Mouse (Mus musculus) megakaryocyte-erythroid progenitor cell, adult 5-6 weeks (primary cell): Measurements from ENCODE around the gene Rbm44. TPM values are rescaled to one million over a fixed set of nuclear protein-coding genes. Genes with fewer than 3 reads are reported as not detected.

Source experiments
- ATAC-seq: replicated peaks from 2 replicates; pipeline ENCODE4 v1.8.0; 2016; ENCODE audit warnings: mild to moderate bottlenecking, inconsistent platforms; ENCODE audit not compliant: severe bottlenecking, poor library complexity, low FRiP score, low TSS enrichment
- total RNA-seq, 2 experiments: library from RNA; stranded (forward) in 1 of 2; stranded (reverse) in 1 of 2; fragments of 200-1000, 215-1000 nt in 1 of 2; fragments of >200 nt in 1 of 2; fragmentation: Nextera tagmentation in 1 of 2; gene quantifications; 2 replicates each; pipeline ENCODE4 v1.2.3; 2014 to 2017

Gene Rbm44
- total RNA-seq (2014; fragmentation: Nextera tagmentation) (3.8 and 9.0 TPM in 2 replicates), total RNA-seq (2017) (5.6 and 11.7 TPM in 2 replicates)

DNA sequence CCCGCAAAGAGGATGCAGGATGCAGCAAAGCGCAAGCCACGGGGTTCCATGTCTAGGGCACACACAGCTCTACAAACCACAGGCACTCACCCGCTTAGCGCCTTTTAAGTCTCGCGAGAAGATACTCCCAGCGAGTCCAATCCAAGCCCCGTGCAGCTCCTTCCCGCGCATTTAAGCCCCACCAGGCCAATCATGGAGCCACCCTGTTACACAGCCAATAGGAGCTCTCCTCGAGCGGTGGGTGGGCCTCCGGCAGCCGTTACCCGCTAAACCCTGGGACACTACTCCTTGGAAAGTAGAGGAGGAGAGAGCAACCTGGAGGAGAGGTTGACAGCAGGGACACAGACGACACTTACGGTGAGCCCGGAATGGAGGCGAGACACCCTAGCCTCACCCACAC lies at the start of gene Rbm44:
Gene Rbm44, plus strand, starts transcription at position 277 of the 400 bp plus-strand sequence.
- peak; percentile 59; the same call in 1 of the 2 replicates for ATAC-seq

- ATAC-seq = no peak
These were observed 49.6 kb upstream of the Rbm44 start for GRCm38 (mm10) chr1:91095258-91095657.

DNA sequence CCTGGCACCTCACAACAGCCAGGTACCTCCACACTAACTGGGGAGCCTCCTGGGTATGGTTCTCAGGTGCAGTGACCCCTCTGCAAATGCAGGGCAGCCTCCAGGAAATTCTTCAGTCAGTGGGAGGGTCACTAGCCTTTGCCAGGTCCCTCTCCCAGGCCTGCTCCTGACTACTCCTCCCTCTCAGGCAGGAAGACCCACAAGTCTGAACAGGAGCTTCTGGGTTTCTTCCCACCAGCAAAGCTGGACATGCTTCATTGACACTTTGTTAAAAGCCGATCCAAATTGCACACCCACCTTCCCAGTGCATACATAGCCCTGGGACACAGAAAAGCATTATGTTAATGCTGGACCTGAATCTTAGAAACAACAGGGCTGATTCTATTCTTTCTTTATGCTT lies 49.0 kb upstream of the Rbm44 start:
- no peak for ATAC-seq

DNA sequence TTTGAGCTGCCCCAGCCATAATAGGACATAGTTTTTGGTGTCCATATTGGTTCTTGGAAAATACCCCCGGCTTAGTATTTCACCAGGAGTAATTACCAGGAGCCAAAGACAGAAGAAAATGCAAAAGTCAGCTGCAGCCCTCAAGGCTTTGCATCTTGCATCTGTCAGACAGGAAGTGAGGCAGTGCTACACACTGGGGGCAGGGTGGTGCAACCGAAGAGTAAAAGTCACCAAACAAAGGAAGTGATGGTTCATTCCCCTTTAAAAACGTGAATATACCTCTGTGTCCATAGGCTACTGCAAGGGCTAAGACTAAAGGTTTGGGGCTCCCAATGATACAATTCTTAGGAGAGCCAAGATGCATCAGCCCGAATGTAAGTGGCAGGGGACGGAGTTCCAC lies 48.4 kb upstream of the Rbm44 start:
- no peak for ATAC-seq

- ATAC-seq = no peak
These were observed 47.5 kb upstream of the Rbm44 start for GRCm38 (mm10) chr1:91097283-91097834.

- ATAC-seq = peak; percentile 65
These were observed 46.0 kb upstream of the Rbm44 start for GRCm38 (mm10) chr1:91098887-91099286.

- no peak for ATAC-seq
These were observed 43.0 kb upstream of the Rbm44 start for GRCm38 (mm10) chr1:91101709-91102440.

- ATAC-seq = no peak
These were observed 41.4 kb upstream of the Rbm44 start for GRCm38 (mm10) chr1:91103366-91103983.

DNA sequence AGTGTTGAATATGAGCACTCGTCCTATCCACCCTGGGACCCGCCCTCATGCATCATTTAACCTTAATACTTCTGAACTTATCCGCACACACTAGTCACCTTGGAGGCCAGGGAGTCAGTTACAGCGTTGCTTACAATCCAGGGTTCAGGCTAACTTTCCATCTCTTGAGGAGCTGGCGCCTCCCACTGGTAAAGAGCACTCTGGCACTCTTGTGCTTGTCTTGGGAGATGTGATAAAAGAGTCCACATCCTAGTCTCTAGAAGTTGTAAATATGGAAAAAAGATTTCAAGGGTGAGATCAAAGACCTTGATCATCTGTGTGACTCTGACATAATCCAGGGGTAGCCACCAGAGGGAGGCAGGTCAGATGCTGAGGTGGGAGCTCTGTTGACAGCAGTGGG lies 37.3 kb upstream of the Rbm44 start:
- no peak for ATAC-seq

DNA sequence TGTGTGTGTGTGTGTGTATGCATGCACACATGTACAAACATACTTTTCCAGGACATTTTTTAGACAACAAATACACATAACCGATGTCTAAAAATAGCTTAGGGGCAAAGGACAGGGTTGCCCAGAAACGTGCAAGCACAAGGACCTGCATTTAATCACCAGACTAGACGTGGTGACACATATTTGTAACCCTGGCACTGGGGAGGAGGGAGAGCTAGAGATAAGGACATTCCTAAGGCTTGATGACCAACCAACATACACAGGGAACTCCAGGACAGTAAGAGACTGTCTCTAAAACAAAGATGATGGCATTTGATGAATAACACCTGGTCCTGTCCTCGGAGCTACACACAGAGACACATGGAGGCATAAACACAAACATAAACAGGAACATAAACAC lies 35.6 kb upstream of the Rbm44 start:
- ATAC-seq = no peak

DNA sequence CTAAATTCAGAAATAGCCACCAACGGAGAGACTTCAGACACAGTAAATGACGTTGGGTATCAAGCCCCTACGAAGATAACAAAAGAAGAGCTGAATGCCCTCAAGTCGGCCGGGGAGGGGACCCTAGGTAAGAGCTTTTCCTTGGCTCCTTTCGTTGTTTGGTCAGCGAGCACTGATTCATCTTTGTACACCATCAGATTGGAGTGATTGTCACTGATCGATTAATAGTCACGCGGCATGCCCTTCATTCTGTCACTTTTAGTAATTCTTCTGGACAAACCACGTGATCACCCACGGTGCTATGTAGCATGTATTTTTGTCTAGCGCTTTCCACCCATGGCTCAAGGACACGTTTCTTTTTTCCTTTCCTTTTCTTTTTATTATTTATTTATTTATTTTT lies 32.7 kb upstream of the Rbm44 start:
- no peak for ATAC-seq

GRCm38 (mm10) chr1:91112606-91113005 lies 32.3 kb upstream of the Rbm44 start:
- ATAC-seq = no peak

- ATAC-seq = no peak
These were observed 22.8 kb upstream of the Rbm44 start for GRCm38 (mm10) chr1:91122121-91122520.

DNA sequence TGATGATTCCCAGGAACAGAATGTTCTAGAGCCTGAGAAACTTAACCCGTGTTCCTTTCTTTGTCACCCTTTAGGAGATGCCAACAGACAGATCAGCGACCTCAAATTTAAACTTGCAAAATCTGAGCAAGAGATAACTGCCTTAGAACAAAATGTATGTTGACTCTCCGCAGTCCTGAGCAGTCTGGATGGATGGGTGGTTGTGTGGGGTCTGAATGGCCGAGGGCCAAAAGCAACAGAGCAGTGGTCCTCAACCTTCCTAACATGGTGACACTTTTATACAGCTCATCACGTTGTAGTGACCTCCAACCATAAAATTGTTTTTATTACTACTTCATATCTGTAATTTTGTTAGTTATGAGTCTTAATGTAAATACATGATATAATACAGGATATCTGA lies 21.9 kb upstream of the Rbm44 start:
- ATAC-seq = no peak

- peak; percentile 75 for ATAC-seq
These were observed 21.4 kb upstream of the Rbm44 start for GRCm38 (mm10) chr1:91123466-91123865.

DNA sequence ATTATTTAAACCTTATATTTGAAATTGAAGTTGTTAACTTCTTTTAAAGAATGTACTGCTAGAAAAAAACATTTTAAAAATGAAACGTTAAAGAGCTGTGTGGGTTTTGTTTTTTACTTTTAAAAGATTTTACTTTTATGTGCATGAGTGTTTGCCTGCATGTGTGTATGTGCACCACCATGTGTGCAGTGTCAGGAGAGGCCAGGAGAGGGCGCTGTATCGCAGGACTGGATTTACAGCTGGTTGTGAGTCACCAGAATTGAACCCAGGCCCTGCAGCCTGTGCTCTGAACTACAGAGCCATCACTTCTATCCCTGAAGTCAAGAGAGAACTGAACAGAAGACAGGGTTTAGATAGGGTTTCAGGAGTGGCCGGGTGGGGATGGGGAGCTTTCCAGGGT lies 16.0 kb upstream of the Rbm44 start:
- ATAC-seq = no peak

DNA sequence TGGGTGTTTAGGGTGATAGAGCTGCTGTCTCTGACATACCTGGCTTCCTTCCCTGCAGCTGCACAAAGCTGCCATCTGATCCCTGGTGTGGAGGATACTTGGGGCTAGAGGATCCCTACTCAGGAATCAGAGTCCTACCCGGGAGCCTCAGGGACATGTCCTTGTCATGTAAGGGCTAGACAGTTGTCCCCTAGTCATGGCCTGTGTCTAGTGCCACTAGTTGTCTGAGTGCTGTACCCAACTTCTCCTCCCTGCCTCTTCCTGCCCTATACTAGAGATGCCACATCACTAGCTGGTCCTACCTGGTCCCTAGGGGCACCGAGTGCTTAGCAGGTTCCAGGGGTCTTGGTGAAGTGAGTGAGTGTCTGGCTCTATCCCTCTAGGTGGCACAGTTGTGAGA lies 7.9 kb upstream of the Rbm44 start:
- 0 out of 2 replicates have a peak, but pooled peaks have one; percentile 7 for ATAC-seq

DNA sequence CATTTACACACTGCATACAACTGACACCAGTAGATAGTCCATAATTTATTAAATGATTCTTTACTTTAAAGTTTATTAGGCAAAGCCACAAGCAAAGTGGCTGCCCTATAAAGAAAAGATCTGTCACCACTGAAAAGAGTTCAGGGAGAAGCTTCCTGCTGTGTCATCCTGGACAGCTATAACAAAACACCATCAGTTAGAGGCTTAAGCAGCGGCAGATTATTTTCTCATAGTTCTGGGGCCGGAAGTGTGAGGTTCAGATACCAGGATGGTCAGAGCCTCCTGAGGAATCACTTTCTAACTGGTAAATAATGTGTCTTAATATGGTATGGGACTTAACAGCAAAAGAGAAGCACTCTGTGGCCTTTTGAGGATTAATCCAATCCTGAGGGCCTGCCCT lies 6.6 kb downstream of the Rbm44 start:
- ATAC-seq = peak; percentile 49; the same call in 1 of the 2 replicates

GRCm38 (mm10) chr1:91166798-91167197 lies 21.9 kb downstream of the Rbm44 start:
- ATAC-seq = no peak

GRCm38 (mm10) chr1:91169157-91169556 lies 24.3 kb downstream of the Rbm44 start:
- ATAC-seq = peak; percentile 69

- peak; percentile 64 for ATAC-seq
These were observed 29.9 kb downstream of the Rbm44 start for GRCm38 (mm10) chr1:91174796-91175195.
